Mouse (Mus musculus) ES-E14 (cell line): ENCODE measurements around the gene Maged1. TPM values are rescaled to one million over a fixed set of nuclear protein-coding genes. Genes with fewer than 3 reads are reported as not detected.
"Not testable (repeated sequence)": the region's sequence is repeated elsewhere in the genome, so short reads cannot be mapped to it uniquely, and the experiment has no call there.

ENCODE experiments used
- DNase-seq: peaks from one replicate; pipeline ENCODE4 v3.0.0-alpha.2; 2013; ENCODE audit warnings: low read depth, low spot score
- H3K27ac ChIP-seq: 2 replicates; pipeline ENCODE4 v1.5.1; 2012; ENCODE audit warnings: low read depth, mild to moderate bottlenecking, low read length, moderate library complexity, mixed read lengths; ENCODE audit not compliant: poor library complexity, insufficient read depth, severe bottlenecking
- H3K36me3 ChIP-seq: 2 replicates; pipeline ENCODE4 v1.6.1; 2012; ENCODE audit warnings: mild to moderate bottlenecking, low read length, moderate library complexity, mixed read lengths; ENCODE audit not compliant: control insufficient read depth, poor library complexity, insufficient read depth, severe bottlenecking
- H3K4me1 ChIP-seq, 2 experiments: fragments of 150-350 bp in 1 of 2; sonication (generic) in 1 of 2; 2 replicates each; pipeline ENCODE4 v1.6.1; 2012; ENCODE audit warnings: low read length in 2 of 2, mild to moderate bottlenecking in 1 of 2, mixed read lengths in 1 of 2; ENCODE audit not compliant: control insufficient read depth in 2 of 2, insufficient read depth in 2 of 2, poor library complexity in 1 of 2
- H3K4me3 ChIP-seq, 2 experiments: fragments of 150-350 bp in 1 of 2; sonication (generic) in 1 of 2; 2 replicates each; pipeline ENCODE4 v1.5.1; 2012; ENCODE audit warnings: low read length in 2 of 2, low read depth in 1 of 2, mild to moderate bottlenecking in 1 of 2, mixed read lengths in 1 of 2; ENCODE audit not compliant: insufficient read depth in 1 of 2, poor library complexity in 1 of 2, severe bottlenecking in 1 of 2
- H3K9ac ChIP-seq: 2 replicates; pipeline ENCODE4 v1.6.1; 2012; ENCODE audit warnings: low read depth, mild to moderate bottlenecking, low read length, mixed read lengths; ENCODE audit not compliant: poor library complexity, insufficient read depth, severe bottlenecking
- H3K9me3 ChIP-seq: fragments of 150-350 bp; sonication (generic); 2 replicates; pipeline ENCODE4 v1.6.1; 2012; ENCODE audit warnings: low read depth, mild to moderate bottlenecking, low read length; ENCODE audit not compliant: control insufficient read depth, insufficient read depth
- CHD2 ChIP-seq: IDR thresholded peaks from 2 replicates; pipeline ENCODE4 v1.6.1; 2014; ENCODE audit warnings: mild to moderate bottlenecking, low read depth, low read length, inconsistent platforms
- HCFC1 ChIP-seq: IDR thresholded peaks from 2 replicates; pipeline ENCODE4 v1.6.1; 2012; ENCODE audit warnings: low read length, inconsistent platforms, borderline replicate concordance; ENCODE audit not compliant: insufficient read depth
- MAFK ChIP-seq: IDR thresholded peaks from 2 replicates; pipeline ENCODE4 v1.6.1; 2014; ENCODE audit warnings: mild to moderate bottlenecking, low read depth, low read length, inconsistent platforms; ENCODE audit not compliant: insufficient read depth
- ZC3H11A ChIP-seq: IDR thresholded peaks from 2 replicates; pipeline ENCODE4 v1.6.1; 2012; ENCODE audit warnings: low read depth, mild to moderate bottlenecking, inconsistent platforms, low read length, borderline replicate concordance
- ZNF384 ChIP-seq: IDR thresholded peaks from 2 replicates; pipeline ENCODE4 v1.6.1; 2012; ENCODE audit warnings: low read depth, low read length, inconsistent platforms
- in situ Hi-C, 2 experiments: fragments of 600-800 bp; cut with MboI; formaldehyde crosslinking; loops; one replicate each; pipeline ENCODE4 v1.15.1; 2025; ENCODE audit warnings: low sequenced_read_pairs in 2 of 2, inconsistent platforms in 1 of 2; ENCODE audit not compliant: unreplicated experiment in 2 of 2
- total RNA-seq: library from RNA; depleted of rRNA; stranded (reverse); fragments of 300-350 nt; gene quantifications from 2 replicates; pipeline ENCODE4 v1.2.3, GENCODE M21; 2012

The Maged1 gene
- total RNA-seq, 1 experiment, result 153 TPM

- H3K27ac ChIP-seq, result no peak overlapping the region
- H3K4me3 ChIP-seq, result peak overlapping the region; percentile 87 to 88
- no peaks in the 10 kb centered on the region for H3K9me3 ChIP-seq
- H3K36me3 ChIP-seq, result peaks cover 15% of the 10 kb centered on the region
- TF ChIP-seq ZC3H11A, result no peak
- TF ChIP-seq MAFK, result no peak
- TF ChIP-seq HCFC1, result no peak
- TF ChIP-seq CHD2, result no peak
- DNase-seq, result no peak
- in situ Hi-C loops, result loop anchor here in 1 of 2 experiments (10.0 to 25.0 kb wide), 2 partner anchors 106 to 253 kb away; no protein-coding TSS in a partner anchor
- H3K9ac ChIP-seq, result peak overlapping the region; percentile 92
- 0 out of 4 replicates have a peak, but pooled peaks cover 0 to 1% of the 10 kb centered on the region in 2 experiments for H3K4me1 ChIP-seq
Observed at GRCm38 (mm10) chrX:94540341-94541201, 1.4 kb downstream of the Maged1 start.

- DNase-seq, result no peak
- in situ Hi-C loops, result loop anchor here in 1 of 2 experiments (25.0 kb wide), 1 partner anchor 247 kb away; no protein-coding TSS in a partner anchor
- no peak overlapping the region for H3K4me3 ChIP-seq
- no peaks in the 10 kb centered on the region for H3K9me3 ChIP-seq
- peaks cover 11% of the 10 kb centered on the region for H3K36me3 ChIP-seq
- TF ChIP-seq HCFC1, result no peak
- no peak for TF ChIP-seq ZC3H11A
- H3K4me1 ChIP-seq, result no peaks in the 10 kb centered on the region
- no peak overlapping the region for H3K9ac ChIP-seq
- H3K27ac ChIP-seq, result no peak overlapping the region
Observed at GRCm38 (mm10) chrX:94534346-94534745, 7.6 kb downstream of the Maged1 start.

- H3K9ac ChIP-seq, result no peak overlapping the region
- H3K9me3 ChIP-seq, result no peaks in the 10 kb centered on the region
- H3K27ac ChIP-seq, result no peak overlapping the region
- in situ Hi-C loops, result loop anchor here in 1 of 2 experiments (25.0 kb wide), 1 partner anchor 243 kb away; no protein-coding TSS in a partner anchor
- TF ChIP-seq MAFK (no peak), HCFC1 (no peak), CHD2 (no peak), ZC3H11A (no peak), ZNF384 (no peak)
- H3K4me3 ChIP-seq, result no peak overlapping the region
- no peaks in the 10 kb centered on the region for H3K36me3 ChIP-seq
- no peak for DNase-seq
- no peaks in the 10 kb centered on the region for H3K4me1 ChIP-seq
Observed at GRCm38 (mm10) chrX:94530301-94530700, 11.6 kb downstream of the Maged1 start.

- Histone ChIP-seq H3K9me3 (no peaks in the 10 kb centered on the region), H3K4me3 (no peak overlapping the region), H3K4me1 (no peaks in the 10 kb centered on the region), H3K36me3 (no peaks in the 10 kb centered on the region), H3K27ac (no peak overlapping the region), H3K9ac (no peak overlapping the region)
- in situ Hi-C loops, result no loop called here
- DNase-seq, result no peak
- TF ChIP-seq CHD2 (no peak), HCFC1 (no peak), MAFK (no peak), ZNF384 (no peak), ZC3H11A (no peak)
Observed at GRCm38 (mm10) chrX:94522166-94522565, 19.8 kb downstream of the Maged1 start.

DNA sequence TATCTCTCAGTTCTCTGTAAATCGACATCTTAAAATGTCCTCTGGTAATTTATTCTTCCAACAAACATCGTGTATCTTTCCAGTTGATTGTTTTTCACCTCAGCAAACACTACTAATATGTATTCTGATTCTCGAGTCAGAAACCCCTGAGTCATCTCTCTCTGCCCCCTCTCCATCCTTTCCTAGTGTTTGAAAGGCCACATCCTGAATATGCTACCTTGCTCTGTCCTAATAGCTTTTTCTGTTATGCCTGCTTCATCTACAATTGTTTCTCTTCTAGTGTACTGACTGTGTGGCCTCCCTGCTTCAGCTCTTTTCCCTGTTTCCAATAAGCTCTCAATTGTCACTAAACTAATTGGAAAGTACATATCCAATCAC lies 33.5 kb downstream of the Maged1 start:
- no peak overlapping the region for H3K9ac ChIP-seq
- in situ Hi-C loops, result no loop called here
- TF ChIP-seq MAFK (no peak), CHD2 (no peak), HCFC1 (no peak), ZC3H11A (no peak), ZNF384 (no peak)

GRCm38 (mm10) chrX:94507698-94508441 lies 34.1 kb downstream of the Maged1 start:
- H3K27ac ChIP-seq, DNase-seq, in situ Hi-C loops, H3K4me3 ChIP-seq, H3K4me1 ChIP-seq, H3K9me3 ChIP-seq, H3K36me3 ChIP-seq, H3K9ac ChIP-seq: not testable (repeated sequence)

More for the DNA sequence above, 33.5 kb downstream of the Maged1 start:
- Histone ChIP-seq H3K4me3 (no peak overlapping the region), H3K27ac (no peak overlapping the region), H3K9me3 (no peaks in the 10 kb centered on the region), H3K36me3 (no peaks in the 10 kb centered on the region), H3K4me1 (no peaks in the 10 kb centered on the region)
- DNase-seq, result no peak
